Mouse (Mus musculus) adrenal gland, adult 8-10 months (tissue): Measurements from ENCODE around the gene Rom1. TPM values are rescaled to one million over a fixed set of nuclear protein-coding genes. Genes with fewer than 3 reads are reported as not detected.
"Not testable (repeated sequence)": the region's sequence is repeated elsewhere in the genome, so short reads cannot be mapped to it uniquely, and the experiment has no call there.

Experiments used
- DNase-seq: peaks from one replicate; pipeline ENCODE4 v3.0.0; 2022
- total RNA-seq, 4 experiments: library from RNA; stranded (reverse); gene quantifications; 2 replicates each; pipeline ENCODE4 v1.2.4; 2022

Rom1 gene
- total RNA-seq, result 10 to 100 TPM; 51.9 to 73.5 (median 54.9) TPM

DNA sequence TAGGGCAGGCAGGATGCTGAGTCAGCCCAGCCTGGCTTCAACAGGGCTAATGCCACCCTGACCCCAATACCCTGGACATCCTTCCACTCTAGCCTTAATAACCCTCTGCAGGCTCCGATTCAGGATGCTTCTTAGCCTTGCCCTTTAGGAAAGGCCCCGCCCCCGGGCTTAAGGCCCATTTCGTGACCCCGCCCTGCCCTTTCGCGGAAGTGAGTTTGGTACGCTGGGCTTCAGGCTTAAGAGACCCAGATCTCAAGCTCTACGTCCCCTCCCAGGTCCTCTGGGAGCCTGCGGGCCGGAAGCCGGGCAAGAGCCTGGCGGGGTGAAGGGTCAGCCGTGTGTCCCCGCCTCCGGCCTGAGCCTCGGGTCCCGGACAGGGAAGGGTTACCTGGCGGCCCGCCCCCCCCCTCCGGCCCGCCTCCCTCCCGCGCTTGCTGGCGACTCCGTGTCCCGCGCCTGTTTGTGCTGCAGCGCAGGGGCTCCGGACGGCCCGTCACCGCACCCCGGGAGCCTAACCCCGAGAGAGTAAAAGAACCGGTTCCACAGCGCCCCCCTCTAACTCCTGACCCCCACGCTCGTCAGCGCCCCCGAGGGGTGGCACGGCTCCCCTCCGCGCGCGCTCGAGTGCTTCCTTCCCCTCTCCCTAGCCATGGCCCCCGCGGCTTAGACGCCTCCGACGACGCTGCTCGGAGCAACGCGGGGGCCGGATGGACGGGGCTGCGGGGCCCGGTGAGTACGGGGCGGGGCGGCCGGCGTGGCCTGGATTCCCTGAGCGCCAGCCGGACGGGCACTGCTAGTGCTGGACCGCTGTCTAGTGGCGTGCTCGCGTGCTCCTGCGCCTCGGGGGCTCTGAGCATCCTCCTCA, at the start of gene Rom1, which contains the start of gene Eml3:
Gene Rom1, minus strand, starts transcription at position 133 of the 865 bp plus-strand sequence.
Gene Eml3, plus strand, starts transcription at position 329 of the 865 bp plus-strand sequence.
- peak; percentile 94 for DNase-seq

DNA sequence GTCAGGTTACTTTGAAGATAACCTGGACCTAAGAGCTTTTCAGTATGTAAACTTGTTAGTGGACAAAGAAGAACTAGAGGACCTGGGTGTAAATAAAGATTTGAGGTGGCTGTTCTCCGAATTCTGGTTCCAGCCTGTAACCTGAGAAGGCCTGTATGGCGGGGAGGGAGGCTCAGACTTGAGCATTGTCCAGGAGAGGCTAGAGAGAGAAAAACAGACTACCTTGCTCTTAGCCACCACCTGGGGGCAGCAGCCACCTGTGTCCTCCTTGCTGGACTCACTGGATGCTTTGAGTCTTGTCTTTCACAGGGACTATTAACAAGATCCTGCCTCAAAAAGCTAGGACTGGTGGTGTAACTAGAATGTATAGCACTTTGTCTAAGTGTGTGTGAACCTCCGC, 47.4 kb upstream of the Rom1 start:
- no peak for DNase-seq

DNA sequence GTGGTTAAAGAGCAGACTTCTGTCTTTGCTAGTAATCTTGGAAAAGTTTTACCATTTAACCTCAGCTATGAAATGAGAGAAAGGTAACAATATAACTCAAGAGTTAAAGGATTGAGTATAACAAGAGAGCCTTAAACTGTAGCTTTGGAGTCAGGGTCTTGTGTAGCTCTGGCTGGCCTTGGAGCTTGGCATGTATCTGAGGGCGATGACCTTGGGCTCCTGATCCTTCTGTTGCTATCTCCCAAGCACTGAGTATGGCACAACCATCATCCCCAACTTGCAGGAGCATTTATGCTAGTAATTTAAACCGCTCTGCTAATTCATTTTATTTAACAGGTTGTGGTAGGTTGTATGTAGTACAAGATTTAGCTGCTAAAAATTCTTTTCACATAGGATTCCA, 46.3 kb upstream of the Rom1 start:
- DNase-seq, result no peak

DNA sequence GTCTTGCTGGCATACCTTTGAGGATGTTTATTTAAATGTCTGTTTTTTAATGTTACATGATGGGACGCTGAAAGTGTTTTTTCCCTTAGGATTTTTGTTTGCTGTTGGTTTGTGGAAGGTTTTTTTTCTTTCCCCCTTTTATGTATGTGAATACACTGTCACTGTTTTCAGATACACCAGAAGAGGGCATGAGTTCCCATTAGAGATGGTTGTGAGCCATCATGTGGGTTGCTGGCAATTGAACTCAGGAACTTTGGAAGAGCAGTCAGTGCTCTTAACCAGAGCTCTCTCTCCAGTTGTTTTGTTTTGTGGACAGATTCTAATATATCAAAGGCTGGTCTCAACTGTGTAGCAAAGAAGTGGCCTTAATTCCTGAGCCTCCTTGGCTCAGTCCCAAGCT, 45.5 kb upstream of the Rom1 start:
- DNase-seq, result no peak

DNA sequence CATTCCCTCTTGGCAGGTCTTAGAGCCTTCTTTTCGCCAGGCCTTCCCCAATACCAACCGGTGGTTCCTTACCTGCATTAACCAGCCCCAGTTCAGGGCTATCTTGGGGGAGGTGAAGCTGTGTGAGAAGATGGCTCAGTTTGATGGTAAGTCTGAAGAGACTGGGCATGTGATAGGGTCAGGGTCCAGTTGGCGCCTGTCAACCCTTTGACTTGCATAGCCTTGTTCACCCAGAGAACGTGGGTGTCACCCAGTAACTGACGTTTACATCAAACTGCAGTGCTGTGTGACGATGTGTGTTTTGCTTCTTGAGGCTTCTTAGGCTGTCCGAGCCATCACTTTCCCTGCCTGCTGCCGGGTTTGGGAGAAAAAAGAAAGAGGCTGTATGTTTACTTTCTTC, 43.3 kb upstream of the Rom1 start:
- not testable (repeated sequence) for DNase-seq

DNA sequence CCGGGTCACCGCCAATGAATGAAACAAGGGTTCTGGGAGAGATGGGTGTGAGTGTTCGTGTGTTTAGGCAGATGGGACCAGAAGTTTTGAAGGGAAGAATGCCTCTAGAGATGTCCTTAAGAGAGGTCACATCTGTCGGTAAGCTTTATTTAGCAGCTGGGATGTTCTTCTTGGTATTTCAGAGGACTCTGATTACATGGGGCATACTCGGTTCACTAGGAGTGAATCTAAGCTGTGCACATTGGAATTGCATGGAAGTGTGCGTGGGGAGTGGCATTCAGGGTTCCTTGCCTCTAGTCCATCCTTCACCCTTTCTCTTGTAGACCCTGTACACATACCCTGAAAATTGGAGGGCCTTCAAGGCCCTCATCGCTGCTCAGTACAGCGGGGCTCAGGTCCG, 38.7 kb upstream of the Rom1 start:
- DNase-seq, result no peak

DNA sequence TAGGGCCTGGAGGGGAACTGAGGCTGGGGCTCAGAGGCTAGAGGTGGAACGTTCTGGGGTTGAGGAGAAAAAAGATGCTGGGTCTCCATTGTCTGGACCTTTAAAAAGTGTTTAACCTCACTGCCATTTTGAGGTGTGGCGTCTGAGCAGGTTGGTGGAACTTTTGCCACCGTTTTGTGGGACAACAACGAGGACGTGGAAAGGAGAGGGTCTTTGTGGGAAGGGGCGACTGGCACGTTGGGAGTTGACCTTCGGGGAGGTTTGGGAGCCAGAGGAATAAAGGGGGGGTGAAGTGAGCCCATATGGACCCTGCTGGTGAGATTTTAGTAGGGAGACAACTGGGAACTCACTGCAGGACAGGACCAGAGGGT, 38.2 kb upstream of the Rom1 start:
- DNase-seq, result no peak

DNA sequence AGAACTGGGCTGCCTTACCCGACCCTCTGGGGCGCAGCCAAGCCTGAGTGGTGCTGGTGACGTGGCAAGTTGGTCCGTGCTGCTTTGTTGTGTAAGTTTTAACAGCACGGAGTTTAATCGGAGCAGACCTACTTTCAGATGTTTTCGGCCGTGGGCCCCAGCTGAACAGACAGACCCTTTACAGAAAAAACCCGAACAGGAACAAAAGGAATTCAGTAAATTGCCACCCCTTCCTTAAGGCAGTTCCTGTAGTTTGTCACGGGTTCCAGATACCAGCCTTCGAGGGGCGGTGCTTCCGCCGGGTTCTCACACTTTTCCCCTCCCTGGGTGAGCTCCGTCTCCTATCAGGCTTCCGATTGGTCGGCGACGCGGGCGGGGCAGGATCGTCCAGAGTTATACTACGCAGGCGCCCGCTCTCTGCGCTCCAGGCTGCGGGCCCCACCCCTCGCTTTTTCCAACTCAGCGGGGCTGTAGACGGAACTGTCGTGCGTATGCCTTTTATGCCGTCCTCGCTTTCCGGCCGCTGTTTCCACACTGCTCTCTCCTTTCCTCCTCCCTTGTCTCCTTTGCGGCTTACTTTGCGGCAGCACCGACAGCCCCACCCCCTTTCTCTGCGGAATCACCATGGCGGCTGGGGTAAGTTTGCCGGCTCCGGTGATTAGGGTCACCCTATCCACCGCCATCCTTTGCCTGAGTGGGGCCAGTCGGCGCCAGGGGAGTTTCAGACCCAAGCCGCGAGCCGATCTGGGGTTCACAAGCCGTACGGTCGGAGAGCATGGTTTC, 37.6 kb upstream of the Rom1 start, which contains the start of gene Eef1g:
Gene Eef1g, plus strand, starts transcription at position 452 of the 783 bp plus-strand sequence.
- peak; percentile 100 for DNase-seq

DNA sequence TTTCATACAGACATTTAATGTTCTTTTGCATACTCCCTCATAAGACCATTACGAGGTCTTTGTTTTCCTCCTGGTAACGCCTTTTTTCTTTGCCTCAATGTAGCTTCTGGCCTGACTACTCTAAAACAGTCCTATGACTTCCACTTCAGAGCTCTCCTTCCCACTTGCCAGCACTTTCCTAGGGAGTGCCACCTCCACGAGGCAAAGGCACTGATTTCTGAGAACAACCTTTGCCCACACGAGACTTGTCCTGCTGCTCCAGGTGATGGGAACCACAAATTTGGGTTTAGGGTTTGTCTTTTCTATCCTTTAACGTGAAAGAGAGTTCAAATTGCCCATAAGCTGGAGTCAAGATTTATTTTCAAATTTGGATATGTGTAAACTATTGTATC, 37.0 kb upstream of the Rom1 start:
- no peak for DNase-seq

DNA sequence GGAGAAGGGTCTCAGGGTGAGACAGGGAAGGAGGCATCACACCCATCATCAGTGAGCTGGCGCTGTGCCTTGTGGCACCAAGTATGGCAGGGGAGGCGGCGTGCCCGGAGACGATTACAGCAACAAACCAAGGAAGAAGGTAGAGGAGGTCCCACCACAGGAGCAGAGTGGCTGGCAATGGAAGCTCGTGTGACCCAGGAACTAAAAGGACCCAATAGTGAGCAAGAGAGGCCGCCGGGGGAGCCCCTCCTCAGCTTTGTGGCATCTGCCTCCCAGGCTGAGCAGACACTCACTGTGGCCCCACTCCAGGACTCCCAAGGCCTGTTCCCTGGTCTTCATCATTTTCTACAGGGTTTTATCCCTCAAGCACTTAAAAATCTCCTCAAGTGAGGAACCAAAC, 36.6 kb upstream of the Rom1 start:
- DNase-seq, result no peak

DNA sequence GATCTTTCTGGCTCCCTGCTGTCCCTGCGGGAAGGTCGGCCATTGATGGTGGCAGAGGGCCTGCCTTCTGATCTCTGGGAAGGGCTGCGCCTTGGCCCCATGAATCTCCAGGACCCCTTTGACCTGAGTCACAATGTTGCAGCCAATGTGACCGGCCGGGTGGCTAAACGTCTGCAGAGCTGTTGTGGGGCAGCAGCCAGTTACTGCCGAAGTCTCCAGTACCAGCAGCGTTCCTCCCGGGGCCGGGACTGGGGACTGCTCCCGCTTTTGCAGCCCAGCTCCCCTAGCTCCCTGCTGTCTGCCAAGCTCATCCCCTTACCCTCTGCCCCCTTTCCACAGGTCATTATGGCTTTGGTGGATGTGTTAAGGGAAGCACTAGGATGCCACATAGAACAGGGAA, 35.9 kb upstream of the Rom1 start:
- DNase-seq, result no peak

DNA sequence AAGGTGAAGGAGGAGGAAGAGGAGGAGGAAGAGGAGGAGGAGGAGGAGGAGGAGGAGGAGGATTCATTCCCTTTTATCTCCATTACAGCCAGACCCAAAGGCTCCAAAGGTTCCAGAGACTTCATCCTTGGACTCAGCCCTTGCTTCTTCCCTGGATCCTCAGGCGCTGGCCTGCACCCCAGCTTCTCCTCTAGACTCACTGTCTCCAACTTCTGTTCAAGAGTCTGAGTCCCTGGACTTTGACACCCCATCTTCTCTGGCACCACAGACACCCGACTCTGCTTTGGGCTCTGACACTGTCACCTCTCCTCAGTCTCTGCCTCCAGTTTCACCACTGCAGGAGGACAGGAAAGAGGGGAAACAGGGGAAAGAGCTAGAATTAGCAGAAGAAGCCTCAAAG, 33.1 kb upstream of the Rom1 start:
- no peak for DNase-seq

DNA sequence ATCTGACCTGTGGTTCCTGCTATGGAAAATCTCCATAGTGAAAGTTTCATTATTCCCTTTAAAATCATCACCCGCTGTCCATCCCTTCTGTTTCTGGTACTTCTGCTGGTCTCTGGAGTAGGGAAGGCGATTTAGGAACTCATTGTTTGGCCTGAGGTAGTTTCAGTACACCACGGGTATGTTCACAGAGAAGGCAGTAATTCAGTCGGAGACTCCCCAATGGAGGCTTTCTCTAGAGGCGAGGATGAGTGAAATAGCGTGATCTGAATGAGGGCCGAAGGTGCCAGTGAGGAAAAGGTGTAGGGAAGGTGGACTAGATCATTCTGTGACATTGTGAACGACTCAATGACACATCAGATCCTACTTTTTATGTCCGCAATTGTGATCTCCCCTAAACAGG, 25.0 kb upstream of the Rom1 start:
- no peak for DNase-seq

DNA sequence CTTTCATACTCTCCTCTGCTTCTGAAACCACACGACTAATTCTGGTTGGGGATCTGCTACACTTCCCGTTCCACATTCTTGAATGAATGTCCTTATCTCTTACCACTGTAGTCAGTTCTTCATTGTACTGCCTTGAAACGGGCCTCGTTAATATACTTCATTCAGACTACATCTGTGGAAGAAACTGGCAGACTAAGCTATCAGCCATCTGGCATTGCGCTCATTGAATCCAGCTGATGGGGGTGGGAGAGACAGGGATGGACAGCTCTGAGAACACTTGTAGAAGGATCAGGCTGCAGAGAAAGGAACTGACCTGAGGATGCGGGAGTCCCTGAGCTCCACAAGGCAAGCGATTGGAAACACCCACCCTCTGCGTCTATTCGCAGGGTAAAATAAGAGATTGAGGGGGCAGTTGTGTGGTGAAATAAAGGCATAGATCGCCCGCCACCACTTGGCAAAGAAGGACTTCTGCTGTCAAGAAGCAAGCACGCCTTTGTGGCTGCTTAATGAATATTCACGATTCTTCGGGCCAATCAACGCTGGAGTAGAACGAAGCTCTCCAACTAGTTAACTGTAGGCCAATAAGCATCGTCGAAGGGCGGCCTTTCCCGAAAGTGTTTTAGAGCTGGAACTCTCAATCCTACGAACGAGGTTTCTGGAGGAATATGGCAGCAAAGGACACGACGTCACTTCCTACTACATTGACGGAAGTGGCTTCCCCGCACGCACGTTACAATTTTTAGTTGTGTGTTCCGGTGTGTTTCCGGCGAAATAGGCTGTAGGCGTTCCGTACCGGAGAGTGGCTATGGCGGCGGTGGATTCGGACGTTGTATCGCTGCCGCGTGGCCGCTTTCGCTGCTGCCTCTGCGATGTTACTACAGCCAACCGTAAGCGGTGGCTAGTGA, 24.2 kb upstream of the Rom1 start, which contains the start of gene Tut1:
Gene Tut1, plus strand, starts transcription at position 713 of the 905 bp plus-strand sequence.
- peak; percentile 92 for DNase-seq

DNA sequence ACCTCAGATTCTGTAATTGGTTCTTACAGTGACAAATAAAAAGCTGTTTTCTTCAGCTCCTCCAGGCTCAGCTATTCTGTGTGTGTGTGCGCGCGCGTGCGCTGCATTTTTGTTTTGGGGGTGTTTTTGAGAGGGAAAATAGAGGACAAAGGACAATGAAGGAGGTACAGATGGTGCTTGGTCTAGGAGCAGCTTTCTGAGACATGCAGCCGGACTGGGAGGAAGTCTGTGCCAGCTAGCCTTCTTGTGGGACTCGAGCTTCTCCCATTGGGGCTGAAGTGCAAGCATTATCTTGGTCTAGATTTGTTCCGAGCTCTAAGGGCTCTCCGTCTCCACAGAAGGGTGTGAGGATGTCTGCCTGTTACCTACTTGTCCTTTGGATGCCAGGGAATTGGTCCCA, 23.1 kb upstream of the Rom1 start:
- DNase-seq, result no peak

DNA sequence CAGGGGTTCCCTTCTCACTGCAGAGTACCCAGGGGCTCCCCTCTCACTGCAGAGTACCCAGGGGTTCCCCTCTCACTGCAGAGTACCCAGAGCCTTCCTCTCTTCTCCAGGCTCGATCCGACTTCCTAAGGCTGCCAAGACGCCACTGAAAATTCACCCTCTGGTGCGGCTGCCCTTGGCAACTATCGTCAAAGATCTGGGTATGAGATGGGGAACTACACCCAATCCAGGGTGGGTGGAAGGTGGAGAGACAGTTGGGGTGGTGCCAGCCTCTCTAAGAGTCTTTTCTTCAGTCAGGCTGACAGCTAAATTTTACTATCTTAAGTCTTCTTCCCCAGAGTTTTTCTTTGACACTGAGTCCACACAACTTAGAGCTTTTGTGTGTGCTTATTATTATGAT, 21.0 kb upstream of the Rom1 start:
- no peak for DNase-seq

DNA sequence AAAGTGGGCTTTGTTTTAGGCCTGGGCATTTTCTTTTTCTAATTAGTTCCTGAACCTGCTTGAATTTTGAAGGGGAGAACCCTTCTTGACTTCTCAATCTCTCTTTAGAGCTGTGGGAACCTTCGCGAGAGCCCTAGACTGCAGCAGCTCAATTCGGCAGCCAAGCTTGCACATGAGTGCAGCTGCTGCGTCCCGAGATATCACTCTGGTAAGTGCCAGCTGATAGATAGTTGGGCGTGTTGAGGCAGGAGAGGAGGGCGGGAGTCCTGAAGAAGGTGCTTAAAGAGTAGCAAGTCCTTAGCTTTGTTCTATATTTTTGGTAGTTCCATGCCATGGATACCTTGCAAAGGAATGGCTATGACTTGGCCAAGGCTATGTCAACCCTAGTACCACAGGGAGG, 17.8 kb upstream of the Rom1 start:
- DNase-seq, result no peak

DNA sequence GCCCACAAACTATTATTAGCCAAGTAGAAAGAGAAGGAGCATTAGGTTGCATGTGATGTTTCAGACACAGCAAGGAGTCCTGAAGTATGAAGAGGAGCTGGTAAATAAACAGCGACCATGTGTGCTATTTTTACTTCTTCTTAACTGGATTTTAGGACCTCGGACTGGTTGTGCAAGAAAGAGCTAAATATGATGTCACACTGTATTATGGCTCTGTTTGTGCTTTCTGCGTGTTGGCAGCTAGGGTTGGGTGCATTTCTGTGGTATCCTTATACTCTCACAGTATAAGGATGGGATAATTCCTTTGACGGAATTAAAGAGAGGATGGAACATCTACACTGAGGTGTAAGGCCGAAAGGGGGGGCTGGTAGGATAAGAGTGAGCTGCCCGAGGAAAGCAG, 16.1 kb upstream of the Rom1 start:
- DNase-seq, result no peak

DNA sequence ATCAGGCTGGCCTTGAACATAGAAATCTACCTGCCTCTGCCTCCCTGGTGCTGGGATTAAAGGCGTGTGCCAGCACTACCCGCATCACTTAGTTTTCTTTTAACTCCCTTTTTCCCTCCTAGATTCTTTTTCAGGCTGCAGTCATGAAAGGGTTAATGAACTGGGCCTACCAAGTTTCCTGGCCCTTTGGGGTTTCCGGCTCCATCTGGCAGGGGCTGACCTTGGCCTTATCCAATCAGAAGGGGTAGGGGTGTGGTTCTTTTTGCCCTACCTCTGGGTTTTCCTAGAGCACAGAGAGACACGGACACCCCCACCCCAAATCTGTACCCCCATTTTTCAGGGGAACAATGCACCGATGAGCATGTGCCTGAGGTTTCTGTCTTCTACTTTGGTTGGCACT, 15.6 kb upstream of the Rom1 start:
- DNase-seq, result peak; percentile 70

DNA sequence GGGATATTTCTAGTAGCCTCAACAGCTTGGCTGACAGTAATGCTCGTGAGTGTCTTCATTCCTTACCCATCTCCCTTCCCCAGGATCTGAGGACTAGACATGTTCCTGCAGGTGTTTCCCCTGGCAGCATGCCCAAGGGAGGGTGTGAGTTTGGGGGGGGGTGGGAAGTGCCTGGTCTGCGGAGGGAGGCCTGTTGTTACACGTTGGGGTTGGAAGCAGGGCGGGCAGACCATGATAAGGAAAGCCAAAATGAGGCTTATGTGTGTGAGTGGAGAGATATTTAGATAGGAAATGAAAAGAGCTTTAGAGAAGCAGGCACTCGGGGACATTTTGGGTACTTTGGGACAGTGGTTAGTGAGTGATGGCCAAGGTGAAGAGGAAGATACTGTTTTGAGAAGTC, 14.9 kb upstream of the Rom1 start:
- no peak for DNase-seq

DNA sequence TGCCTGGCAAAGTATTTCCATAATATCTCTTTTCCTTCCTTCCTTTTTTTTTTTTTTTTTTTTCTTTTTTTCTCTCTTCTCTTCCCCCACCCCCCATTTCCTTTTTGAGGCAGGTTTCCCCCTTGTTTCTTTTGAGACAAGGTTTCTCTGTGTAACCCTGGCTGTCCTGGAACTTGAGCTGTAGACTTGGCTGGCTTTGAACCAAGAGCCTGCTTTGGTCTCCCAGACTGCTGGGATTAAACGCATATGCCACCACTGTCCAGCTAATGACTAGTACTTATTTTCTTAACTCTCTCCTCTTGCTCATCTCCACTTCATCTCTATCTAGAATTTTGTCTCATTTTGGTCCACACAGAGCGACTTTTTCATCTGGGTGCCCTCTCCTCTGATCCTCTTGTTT, 13.9 kb upstream of the Rom1 start:
- DNase-seq, result no peak

DNA sequence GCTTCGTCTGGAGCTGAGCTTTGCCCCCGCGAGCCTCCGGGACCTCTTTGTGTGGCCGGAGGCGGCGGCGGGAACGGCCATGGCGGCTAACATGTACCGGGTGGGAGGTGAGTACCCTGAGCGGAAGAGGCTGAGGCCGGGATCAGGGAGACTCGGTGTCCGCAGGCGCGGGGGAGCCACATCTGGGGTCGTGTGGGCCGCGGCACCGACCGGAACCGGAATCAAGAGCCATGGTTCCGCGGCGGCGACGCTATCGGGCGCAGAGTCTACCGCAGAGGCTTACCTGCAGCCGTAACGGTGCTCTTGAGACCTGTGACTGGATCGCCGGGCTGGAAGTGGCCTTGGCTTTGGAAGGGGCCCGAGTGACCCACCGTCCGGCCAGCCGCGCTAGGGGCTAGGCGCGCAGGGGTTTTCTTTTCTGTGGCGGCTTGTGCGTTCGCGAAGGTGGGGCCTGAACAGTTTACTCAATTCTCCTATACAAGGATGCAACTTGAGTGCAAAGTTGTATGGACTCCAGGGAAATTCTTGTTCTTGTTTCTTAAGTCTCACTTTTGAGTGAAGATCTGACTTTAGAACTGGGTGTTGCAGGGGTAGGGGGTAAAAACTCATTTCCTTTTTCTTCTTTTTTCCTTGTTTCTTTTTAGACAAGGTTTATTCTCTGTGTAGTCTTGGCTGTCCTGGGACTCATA, 13.3 kb upstream of the Rom1 start:
- no peak for DNase-seq
